Mouse (Mus musculus): ENCODE data around the gene Pak4. TPM values are rescaled to one million over a fixed set of nuclear protein-coding genes. Genes with fewer than 3 reads are reported as not detected.
"Not testable (repeated sequence)": the region's sequence is repeated elsewhere in the genome, so short reads cannot be mapped to it uniquely, and the experiment has no call there.

The Pak4 gene
- polyA plus RNA-seq, 1 experiment from 2014 or later = 39.3 TPM

GRCm38 (mm10) chr7:28603788-28604187 is 5.8 kb upstream of the Pak4 start:
- WGBS = 78% methylated on average over 2 of the region's 2 CpGs

GRCm38 (mm10) chr7:28603136-28603535 is 5.2 kb upstream of the Pak4 start:
- no peak overlapping the region for H3K27ac ChIP-seq (replicated peaks)
- peaks cover 10% of the 10 kb centered on the region; the same call in 1 of the 2 replicates for H3K4me1 ChIP-seq
- 73% methylated on average over 5 of the region's 5 CpGs for WGBS
- no peaks in the 10 kb centered on the region for H3K36me3 ChIP-seq
- H3K4me2 ChIP-seq (replicated peaks) = no peak overlapping the region
- no peak overlapping the region for H3K9ac ChIP-seq
- H3K9me3 ChIP-seq (replicated peaks) = no peaks in the 10 kb centered on the region
- no peak overlapping the region for H3K4me3 ChIP-seq (replicated peaks)
- ATAC-seq (ENCODE audit: insufficient number of reproducible peaks, low FRiP score, low TSS enrichment, low read depth) = no peak
- no peaks in the 10 kb centered on the region for H3K27me3 ChIP-seq

More at GRCm38 (mm10) chr7:28603788-28604187, 5.8 kb upstream of the Pak4 start:
- not testable (repeated sequence) for H3K9me3 ChIP-seq (replicated peaks); H3K27me3 ChIP-seq; H3K9ac ChIP-seq; H3K36me3 ChIP-seq; H3K4me3 ChIP-seq (replicated peaks); H3K4me2 ChIP-seq (replicated peaks); H3K27ac ChIP-seq (replicated peaks); ATAC-seq (ENCODE audit: insufficient number of reproducible peaks, low FRiP score, low TSS enrichment, low read depth); H3K4me1 ChIP-seq

- H3K36me3 ChIP-seq = no peaks in the 10 kb centered on the region
- H3K4me1 ChIP-seq = peaks cover 17% of the 10 kb centered on the region
- no peak overlapping the region for H3K4me2 ChIP-seq (replicated peaks)
- no peak for ATAC-seq (ENCODE audit: insufficient number of reproducible peaks, low FRiP score, low TSS enrichment, low read depth)
- peak overlapping the region; percentile 9; the same call in 1 of the 2 replicates for H3K27ac ChIP-seq (replicated peaks)
- H3K9me3 ChIP-seq (replicated peaks) = no peaks in the 10 kb centered on the region
- no peak overlapping the region for H3K4me3 ChIP-seq (replicated peaks)
- WGBS = 18% methylated on average over 7 of the region's 7 CpGs
- H3K9ac ChIP-seq = no peak overlapping the region
- H3K27me3 ChIP-seq = no peaks in the 10 kb centered on the region
Measured at GRCm38 (mm10) chr7:28601668-28602067, 3.7 kb upstream of the Pak4 start.

- Histone ChIP-seq H3K9ac (no peak overlapping the region), H3K4me2 (replicated peaks) (no peak overlapping the region), H3K36me3 (no peaks in the 10 kb centered on the region), H3K27me3 (no peaks in the 10 kb centered on the region), H3K9me3 (replicated peaks) (no peaks in the 10 kb centered on the region), H3K4me1 (peaks cover 24% of the 10 kb centered on the region), H3K4me3 (replicated peaks) (no peak overlapping the region), H3K27ac (replicated peaks) (no peak overlapping the region)
- no peak for ATAC-seq (ENCODE audit: insufficient number of reproducible peaks, low FRiP score, low TSS enrichment, low read depth)
- 11% methylated on average over 11 of the region's 11 CpGs for WGBS
Measured at GRCm38 (mm10) chr7:28601029-28601428, 3.0 kb upstream of the Pak4 start.

- Histone ChIP-seq H3K9me3 (replicated peaks) (no peaks in the 10 kb centered on the region), H3K4me3 (replicated peaks) (no peak overlapping the region), H3K4me1 (peaks cover 44% of the 10 kb centered on the region), H3K9ac (no peak overlapping the region), H3K27me3 (no peaks in the 10 kb centered on the region), H3K4me2 (replicated peaks) (no peak overlapping the region), H3K36me3 (peaks cover 5% of the 10 kb centered on the region; the same call in 1 of the 2 replicates), H3K27ac (replicated peaks) (no peak overlapping the region)
- no peak for ATAC-seq (ENCODE audit: insufficient number of reproducible peaks, low FRiP score, low TSS enrichment, low read depth)
- 60% methylated on average over 2 of the region's 2 CpGs for WGBS
Measured at GRCm38 (mm10) chr7:28598951-28599350, 966 bp upstream of the Pak4 start.

GRCm38 (mm10) chr7:28597277-28597570 is 761 bp downstream of the Pak4 start:
- Histone ChIP-seq H3K27ac (replicated peaks) (peak overlapping the region; percentile 91), H3K9ac (peak overlapping the region; percentile 47), H3K4me1 (peaks cover 61% of the 10 kb centered on the region), H3K4me3 (replicated peaks) (peak overlapping the region; percentile 68), H3K4me2 (replicated peaks) (peak overlapping the region; percentile 78), H3K9me3 (replicated peaks) (no peaks in the 10 kb centered on the region), H3K36me3 (peaks cover 11% of the 10 kb centered on the region), H3K27me3 (no peaks in the 10 kb centered on the region)
- ATAC-seq (ENCODE audit: insufficient number of reproducible peaks, low FRiP score, low TSS enrichment, low read depth) = no peak
- 6% methylated on average over 9 of the region's 9 CpGs for WGBS

- Histone ChIP-seq H3K9me3 (replicated peaks) (no peaks in the 10 kb centered on the region), H3K4me2 (replicated peaks) (peak overlapping the region; percentile 78), H3K27ac (replicated peaks) (peak overlapping the region; percentile 91), H3K4me1 (peaks cover 66% of the 10 kb centered on the region), H3K27me3 (no peaks in the 10 kb centered on the region), H3K9ac (peak overlapping the region; percentile 47), H3K36me3 (peaks cover 11% of the 10 kb centered on the region), H3K4me3 (replicated peaks) (peak overlapping the region; percentile 68)
- no peak for ATAC-seq (ENCODE audit: insufficient number of reproducible peaks, low FRiP score, low TSS enrichment, low read depth)
- WGBS = 35% methylated on average over 20 of the region's 20 CpGs
Measured at GRCm38 (mm10) chr7:28596436-28597276, 1.3 kb downstream of the Pak4 start.

- WGBS = 75% methylated on average over 8 of the region's 8 CpGs
Measured at GRCm38 (mm10) chr7:28595751-28596435, 2.1 kb downstream of the Pak4 start.

GRCm38 (mm10) chr7:28593206-28594111 is 4.5 kb downstream of the Pak4 start:
- peaks cover 11% of the 10 kb centered on the region for H3K36me3 ChIP-seq
- no peak overlapping the region for H3K4me2 ChIP-seq (replicated peaks)
- no peak overlapping the region; the same call in 1 of the 2 replicates for H3K27ac ChIP-seq (replicated peaks)
- 46% methylated on average over 14 of the region's 14 CpGs for WGBS
- H3K9ac ChIP-seq = no peak overlapping the region
- no peak for ATAC-seq (ENCODE audit: insufficient number of reproducible peaks, low FRiP score, low TSS enrichment, low read depth)
- no peak overlapping the region for H3K4me3 ChIP-seq (replicated peaks)
- no peaks in the 10 kb centered on the region for H3K9me3 ChIP-seq (replicated peaks)
- peaks cover 73% of the 10 kb centered on the region for H3K4me1 ChIP-seq
- no peaks in the 10 kb centered on the region for H3K27me3 ChIP-seq

More at GRCm38 (mm10) chr7:28595751-28596435, 2.1 kb downstream of the Pak4 start:
- H3K4me3 ChIP-seq (replicated peaks) = peak overlapping the region; percentile 68
- peaks cover 11% of the 10 kb centered on the region for H3K36me3 ChIP-seq
- peak overlapping the region; percentile 78 for H3K4me2 ChIP-seq (replicated peaks)
- H3K9ac ChIP-seq = no peak overlapping the region
- no peaks in the 10 kb centered on the region for H3K27me3 ChIP-seq
- H3K9me3 ChIP-seq (replicated peaks) = no peaks in the 10 kb centered on the region
- ATAC-seq (ENCODE audit: insufficient number of reproducible peaks, low FRiP score, low TSS enrichment, low read depth) = no peak
- peak overlapping the region; percentile 91; the same call in 1 of the 2 replicates for H3K27ac ChIP-seq (replicated peaks)
- peaks cover 68% of the 10 kb centered on the region for H3K4me1 ChIP-seq

GRCm38 (mm10) chr7:28591862-28592261 is 6.1 kb downstream of the Pak4 start:
- H3K9ac ChIP-seq = no peak overlapping the region
- 50% methylated on average over 1 of the region's 1 CpGs for WGBS
- H3K27ac ChIP-seq (replicated peaks) = no peak overlapping the region
- H3K36me3 ChIP-seq = peaks cover 11% of the 10 kb centered on the region
- H3K4me2 ChIP-seq (replicated peaks) = no peak overlapping the region
- H3K4me3 ChIP-seq (replicated peaks) = no peak overlapping the region
- peaks cover 81% of the 10 kb centered on the region for H3K4me1 ChIP-seq
- H3K27me3 ChIP-seq = no peaks in the 10 kb centered on the region
- no peak for ATAC-seq (ENCODE audit: insufficient number of reproducible peaks, low FRiP score, low TSS enrichment, low read depth)
- H3K9me3 ChIP-seq (replicated peaks) = no peaks in the 10 kb centered on the region

GRCm38 (mm10) chr7:28587644-28588043 is 10.3 kb downstream of the Pak4 start:
- Histone ChIP-seq H3K4me1 (peaks cover 77% of the 10 kb centered on the region), H3K27ac (replicated peaks) (peak overlapping the region; percentile 1; the same call in 1 of the 2 replicates), H3K9ac (no peak overlapping the region), H3K4me3 (replicated peaks) (no peak overlapping the region), H3K4me2 (replicated peaks) (no peak overlapping the region), H3K9me3 (replicated peaks) (no peaks in the 10 kb centered on the region), H3K36me3 (no peaks in the 10 kb centered on the region), H3K27me3 (no peaks in the 10 kb centered on the region)
- no peak for ATAC-seq (ENCODE audit: insufficient number of reproducible peaks, low FRiP score, low TSS enrichment, low read depth)
